Mouse (Mus musculus) liver, postnatal 0 days (tissue): ENCODE measurements around the gene Ifnk. TPM values are rescaled to one million over a fixed set of nuclear protein-coding genes. Genes with fewer than 3 reads are reported as not detected.

ENCODE experiments used
- ATAC-seq: fragments of 200-750 bp; cut with Nextera tagmentation; 2 replicates; pipeline ENCODE4 v1.8.0; 2017; ENCODE audit warnings: mild to moderate bottlenecking, moderate library complexity
- DNase-seq: peaks from one replicate; pipeline ENCODE4 v3.0.0-alpha.2; 2016
- H3K27ac ChIP-seq: fragments of 300-500 bp; sonication (generic); 2 replicates; pipeline ENCODE4 v1.5.1; 2014; ENCODE audit warnings: antibody characterized with exemption, moderate library complexity, mild to moderate bottlenecking, low read depth
- H3K27me3 ChIP-seq: fragments of 300-500 bp; sonication (generic); 2 replicates; pipeline ENCODE4 v1.6.1; 2014; ENCODE audit warnings: low read length, control low read depth, mixed read lengths; ENCODE audit not compliant: insufficient read depth
- H3K36me3 ChIP-seq: fragments of 300-500 bp; sonication (generic); replicated peaks from 2 replicates; pipeline ENCODE4 v1.6.1; 2014; ENCODE audit warnings: mild to moderate bottlenecking, control low read depth, low read length, moderate library complexity, mixed read lengths; ENCODE audit not compliant: insufficient read depth
- H3K4me1 ChIP-seq: fragments of 300-500 bp; sonication (generic); 2 replicates; pipeline ENCODE4 v1.6.1; 2014; ENCODE audit warnings: antibody characterized with exemption, mild to moderate bottlenecking, control low read depth; ENCODE audit not compliant: insufficient read depth
- H3K4me2 ChIP-seq: fragments of 300-500 bp; sonication (generic); 2 replicates; pipeline ENCODE4 v1.6.1; 2014; ENCODE audit warnings: low read depth, mild to moderate bottlenecking, low read length, moderate library complexity, mixed read lengths
- H3K4me3 ChIP-seq: fragments of 300-500 bp; sonication (generic); 2 replicates; pipeline ENCODE4 v1.5.1; 2014; ENCODE audit warnings: low read depth, low read length
- H3K9ac ChIP-seq: fragments of 300-500 bp; sonication (generic); replicated peaks from 2 replicates; pipeline ENCODE4 v1.6.1; 2014; ENCODE audit warnings: mild to moderate bottlenecking, moderate library complexity
- H3K9me3 ChIP-seq: fragments of 300-500 bp; sonication (generic); 2 replicates; pipeline ENCODE4 v1.6.1; 2016; ENCODE audit warnings: mild to moderate bottlenecking, control low read depth, low read length, mixed read lengths
- CTCF ChIP-seq: sonication (generic); IDR thresholded peaks from 2 replicates; pipeline ENCODE4 v1.5.1; 2016; ENCODE audit warnings: antibody characterized with exemption, low read depth
- EP300 ChIP-seq: IDR thresholded peaks from 2 replicates; pipeline ENCODE4 v1.6.1; 2016; ENCODE audit warnings: antibody characterized with exemption, low read depth, mild to moderate bottlenecking
- WGBS: fragments of 180-500 bp; shearing (Covaris S2); extraction: QIAGEN DNeasy Blood & Tissue Kit; methylation state at CpG from one replicate; pipeline ENCODE4 v1.1.7; 2014; ENCODE audit not compliant: insufficient replicate concordance; 5-methylcytosine and 5-hydroxymethylcytosine counted together
- polyA plus RNA-seq: library from polyadenylated mRNA; unstranded; fragments of >200 nt; fragmentation: Nextera tagmentation; extraction: Ambion mirVana; gene quantifications from 2 replicates; pipeline ENCODE4 v1.2.1, GENCODE M21; 2015

The Ifnk gene
- polyA plus RNA-seq, 1 experiment from 2014 or later: 0.27 TPM

DNA sequence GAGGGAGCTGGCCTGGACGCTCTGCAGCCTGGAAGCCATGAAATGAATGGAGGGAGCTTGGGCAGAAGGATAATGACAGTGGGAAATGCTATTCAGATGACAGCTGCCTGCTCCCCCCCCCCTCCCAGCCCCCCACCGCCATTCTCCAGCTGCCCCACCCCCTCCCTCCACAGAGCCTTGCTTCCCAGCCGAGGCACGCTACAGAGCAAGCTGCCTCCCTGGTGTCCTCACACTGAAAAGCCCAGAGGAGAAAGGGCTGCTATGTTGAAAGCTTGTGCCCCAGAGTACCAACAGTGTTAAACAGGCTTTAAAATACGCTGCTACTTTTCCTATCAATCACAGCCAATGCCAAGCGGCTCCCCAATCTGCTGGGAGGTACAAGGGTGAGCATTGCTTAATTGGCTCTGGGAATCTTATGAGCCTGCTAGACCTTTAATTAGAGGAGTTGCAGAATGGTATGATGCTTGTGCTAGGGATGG lies 26.5 kb upstream of the Ifnk start:
- ATAC-seq (peak; percentile 58), DNase-seq (no peak)
- WGBS: 48% methylated on average over 6 of the region's 6 CpGs
- no peaks in the 10 kb centered on the region for H3K9me3 ChIP-seq
- no peak overlapping the region for H3K9ac ChIP-seq
- 0 out of 2 replicates have a peak overlapping the region, but pooled peaks have one; percentile 34 for H3K27ac ChIP-seq
- H3K4me3 ChIP-seq: no peak overlapping the region
- peaks cover 26% of the 10 kb centered on the region for H3K4me1 ChIP-seq
- TF ChIP-seq EP300: no peak
- TF ChIP-seq CTCF: no peak
- H3K4me2 ChIP-seq: no peak overlapping the region
- H3K27me3 ChIP-seq: no peaks in the 10 kb centered on the region
- H3K36me3 ChIP-seq: no peaks in the 10 kb centered on the region; the same call in 1 of the 2 replicates

- DNase-seq (no peak), ATAC-seq (peak; percentile 58; the same call in 1 of the 2 replicates)
- H3K9ac ChIP-seq: no peak overlapping the region
- H3K4me1 ChIP-seq: peaks cover 25% of the 10 kb centered on the region
- WGBS: 62% methylated on average over 9 of the region's 9 CpGs
- no peaks in the 10 kb centered on the region for H3K9me3 ChIP-seq
- H3K36me3 ChIP-seq: no peaks in the 10 kb centered on the region; the same call in 1 of the 2 replicates
- no peak overlapping the region for H3K4me3 ChIP-seq
- peak overlapping the region; percentile 72 for H3K27ac ChIP-seq
- peak overlapping the region; percentile 18; the same call in 1 of the 2 replicates for H3K4me2 ChIP-seq
- TF ChIP-seq EP300 (no peak), CTCF (no peak)
- H3K27me3 ChIP-seq: no peaks in the 10 kb centered on the region
Observed at GRCm38 (mm10) chr4:35126776-35127175, 25.1 kb upstream of the Ifnk start.

DNA sequence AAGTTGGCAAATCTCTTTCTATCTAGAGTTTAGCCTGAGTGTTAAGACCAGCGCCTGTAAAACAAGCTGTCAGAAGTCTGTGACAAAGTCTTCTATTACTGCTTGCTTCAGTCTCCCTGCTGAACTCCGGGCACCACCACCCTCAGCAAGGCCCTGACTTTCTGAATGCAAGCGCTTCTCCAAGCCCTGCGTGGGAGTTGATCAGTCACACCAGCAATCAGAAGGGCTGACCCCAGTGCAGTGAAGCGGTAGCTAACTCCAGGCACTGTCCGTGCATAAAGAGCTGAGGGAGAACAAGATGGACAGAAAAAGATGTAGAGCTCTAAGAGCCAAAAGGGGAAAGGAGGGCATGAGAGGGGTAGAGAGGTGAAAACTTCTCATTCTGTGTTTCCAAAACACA lies 24.1 kb upstream of the Ifnk start:
- no peak for TF ChIP-seq EP300
- TF ChIP-seq CTCF: no peak
- H3K9ac ChIP-seq: peak overlapping the region; percentile 11; the same call in 1 of the 2 replicates
- peak overlapping the region; percentile 72; the same call in 1 of the 2 replicates for H3K27ac ChIP-seq
- ATAC-seq (no peak), DNase-seq (no peak)
- no peaks in the 10 kb centered on the region; the same call in 1 of the 2 replicates for H3K36me3 ChIP-seq
- H3K27me3 ChIP-seq: no peaks in the 10 kb centered on the region
- no peak overlapping the region for H3K4me2 ChIP-seq
- no peak overlapping the region for H3K4me3 ChIP-seq
- WGBS: 56% methylated on average over 6 of the region's 6 CpGs
- H3K9me3 ChIP-seq: no peaks in the 10 kb centered on the region
- H3K4me1 ChIP-seq: peaks cover 23% of the 10 kb centered on the region

GRCm38 (mm10) chr4:35130411-35130948 lies 21.4 kb upstream of the Ifnk start:
- Histone ChIP-seq H3K4me1 (peaks cover 20% of the 10 kb centered on the region), H3K9ac (no peak overlapping the region), H3K4me2 (0 out of 2 replicates have a peak overlapping the region, but pooled peaks have one; percentile 8), H3K4me3 (no peak overlapping the region), H3K9me3 (no peaks in the 10 kb centered on the region), H3K27me3 (no peaks in the 10 kb centered on the region), H3K27ac (no peak overlapping the region), H3K36me3 (no peaks in the 10 kb centered on the region)
- WGBS: 16% methylated on average over 6 of the region's 6 CpGs
- no peak for TF ChIP-seq CTCF
- no peak for TF ChIP-seq EP300
- ATAC-seq (peak; percentile 40; the same call in 1 of the 2 replicates), DNase-seq (no peak)

DNA sequence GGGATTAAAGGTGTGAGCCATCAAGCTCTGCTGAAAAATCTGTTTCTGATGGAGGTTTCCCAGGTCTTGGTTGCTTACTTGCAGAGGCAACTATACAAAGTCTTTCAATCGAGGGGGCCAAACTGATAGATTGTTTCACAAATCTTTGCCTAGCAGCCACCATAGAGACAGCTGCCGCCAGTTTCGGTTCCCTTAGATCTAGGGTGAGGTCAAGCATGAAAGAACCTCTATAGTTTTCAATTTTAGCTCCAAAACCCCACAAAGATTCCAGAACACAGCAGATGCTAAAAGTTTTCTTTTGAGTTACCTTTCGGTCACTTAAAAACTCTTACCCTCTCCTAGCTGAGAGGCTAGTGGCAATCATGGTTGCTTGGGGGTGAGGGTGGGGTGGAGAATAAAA lies 20.3 kb upstream of the Ifnk start:
- no peak for TF ChIP-seq CTCF
- TF ChIP-seq EP300: no peak
- H3K4me3 ChIP-seq: no peak overlapping the region

GRCm38 (mm10) chr4:35133411-35133810 lies 18.4 kb upstream of the Ifnk start:
- ATAC-seq (no peak), DNase-seq (no peak)
- no peak overlapping the region for H3K27ac ChIP-seq
- no peak for TF ChIP-seq EP300
- no peak for TF ChIP-seq CTCF
- H3K9me3 ChIP-seq: no peaks in the 10 kb centered on the region
- 87% methylated on average over 4 of the region's 4 CpGs for WGBS
- no peak overlapping the region for H3K4me2 ChIP-seq
- no peak overlapping the region for H3K9ac ChIP-seq
- peaks cover 21% of the 10 kb centered on the region for H3K4me1 ChIP-seq
- H3K36me3 ChIP-seq: no peaks in the 10 kb centered on the region
- no peak overlapping the region for H3K4me3 ChIP-seq
- no peaks in the 10 kb centered on the region for H3K27me3 ChIP-seq

More for the DNA sequence above, 20.3 kb upstream of the Ifnk start:
- Histone ChIP-seq H3K36me3 (no peaks in the 10 kb centered on the region), H3K9me3 (no peaks in the 10 kb centered on the region), H3K4me2 (no peak overlapping the region), H3K4me1 (peaks cover 21% of the 10 kb centered on the region), H3K27ac (no peak overlapping the region), H3K9ac (no peak overlapping the region), H3K27me3 (no peaks in the 10 kb centered on the region)
- ATAC-seq (no peak), DNase-seq (no peak)
- WGBS: 77% methylated on average over 4 of the region's 4 CpGs
